In the genomic region with DNA sequence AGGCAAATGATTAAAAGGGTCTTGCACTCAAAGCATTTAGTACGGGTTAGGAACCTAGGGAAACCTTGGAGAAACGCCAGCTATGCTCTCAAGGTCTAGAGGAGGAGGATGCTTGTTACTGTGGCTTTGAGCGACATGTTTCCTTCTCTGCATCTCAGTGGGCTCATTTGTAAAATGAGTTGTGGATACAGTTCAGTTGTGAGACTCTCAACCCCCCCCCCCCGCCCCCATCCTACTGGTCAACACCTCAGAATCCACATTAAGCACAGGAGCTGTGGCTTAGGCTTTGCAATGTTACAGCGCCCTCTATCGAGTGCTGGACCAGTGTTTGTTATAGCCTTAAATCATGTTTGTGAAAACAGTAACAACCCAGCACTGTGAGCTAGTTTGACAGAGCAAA, we compare ENCODE assay signal across 9 mouse cellular contexts. TPM values are rescaled to one million over a fixed set of nuclear protein-coding genes. Genes with fewer than 3 reads are reported as not detected.
DNase-seq lines count a peak whose midpoint lies in the region; ATAC-seq and TF ChIP-seq lines count a peak whose summit lies in the region.
"Had no signal": no experiment of that assay in that cellular context is flagged by ENCODE, and none has a peak within 500 bp of the region (broad histone marks: within the 10 kb centered on the region; RNA-seq: fewer than 3 reads in every experiment).

No protein-coding gene starts in this region.

- H3K9me3 ChIP-seq in limb, embryonic 14.5 days (ENCODE audit: control insufficient read depth, low read length), result no peaks in the 10 kb centered on the region
- H3K9me3 ChIP-seq in midbrain, embryonic 16.5 days (replicated peaks; ENCODE audit: control insufficient read depth, low read length, poor library complexity, severe bottlenecking), result no peaks in the 10 kb centered on the region
- H3K9me3 ChIP-seq: embryonic facial prominence, embryonic 13.5 days had no signal

- no peak for ATAC-seq in limb, embryonic 14.5 days (ENCODE audit: low FRiP score, low read depth)
- ATAC-seq in midbrain, embryonic 16.5 days, result peak; percentile 68

- H3K27me3 ChIP-seq in limb, embryonic 14.5 days (ENCODE audit: control insufficient read depth, insufficient read depth, low read length), result no peaks in the 10 kb centered on the region
- H3K27me3 ChIP-seq in midbrain, embryonic 16.5 days (ENCODE audit: control insufficient read depth, insufficient read depth, low read depth, low read length), result no peaks in the 10 kb centered on the region
- H3K27me3 ChIP-seq: embryonic facial prominence, embryonic 13.5 days had no signal

- no peak for TF ChIP-seq POLR2A in limb, embryonic 14.5 days (IDR thresholded peaks at IDR 0.05; ENCODE audit: borderline replicate concordance, extremely low read depth, insufficient read depth, insufficient read length)

- H3K9ac ChIP-seq in limb, embryonic 14.5 days (ENCODE audit: low read depth, low read length, severe bottlenecking), result no peak overlapping the region
- no peak overlapping the region for H3K9ac ChIP-seq in midbrain, embryonic 16.5 days (ENCODE audit: low read depth, low read length)
- H3K9ac ChIP-seq: embryonic facial prominence, embryonic 13.5 days had no signal

- peak; percentile 83 for DNase-seq in 3T3-L1 (ENCODE audit: low read depth, low spot score)
- DNase-seq in adrenal gland, adult (ENCODE audit: inconsistent age in 2 of 2, low spot score in 1 of 2), result peak; percentile 62 to 84
- DNase-seq in embryo, embryonic 10 days (ENCODE audit: low spot score), result peak; percentile 84
- DNase-seq in gonadal fat pad, adult 2 months (ENCODE audit: low read depth), result peak; percentile 8
- DNase-seq in kidney, adult 9 months, result peak; percentile 88
- peak; percentile 68 for DNase-seq in limb, embryonic 14.5 days (ENCODE audit: low spot score)
- peak; percentile 68 to 84 for DNase-seq in spleen, postnatal 4 days (ENCODE audit: low spot score in 2 of 2)

- no peak overlapping the region for H3K4me2 ChIP-seq in limb, embryonic 14.5 days (replicated peaks; ENCODE audit: low read depth, low read length, severe bottlenecking)
- H3K4me2 ChIP-seq in midbrain, embryonic 16.5 days (ENCODE audit: low read length), result no peak overlapping the region
- H3K4me2 ChIP-seq: embryonic facial prominence, embryonic 13.5 days had no signal

- H3K4me1 ChIP-seq in limb, embryonic 14.5 days (ENCODE audit: control insufficient read depth, insufficient read depth, low read length), result no peaks in the 10 kb centered on the region
- H3K4me1 ChIP-seq in midbrain, embryonic 16.5 days (ENCODE audit: control insufficient read depth, insufficient read depth, low read length), result no peaks in the 10 kb centered on the region

- H3K36me3 ChIP-seq in limb, embryonic 14.5 days (ENCODE audit: control insufficient read depth, insufficient read depth, low read length), result no peaks in the 10 kb centered on the region
- H3K36me3 ChIP-seq in midbrain, embryonic 16.5 days (ENCODE audit: control insufficient read depth, insufficient read depth, low read length), result no peaks in the 10 kb centered on the region
- H3K36me3 ChIP-seq: embryonic facial prominence, embryonic 13.5 days had no signal

- H3K4me3 ChIP-seq in limb, embryonic 14.5 days (replicated peaks; ENCODE audit: low read length), result no peak overlapping the region
- no peak overlapping the region for H3K4me3 ChIP-seq in midbrain, embryonic 16.5 days (ENCODE audit: low read depth, low read length)
- H3K4me3 ChIP-seq: embryonic facial prominence, embryonic 13.5 days had no signal

- WGBS in limb, embryonic 14.5 days, result 8% methylated on average over 6 of the region's 6 CpGs
- WGBS in midbrain, embryonic 16.5 days, result 10% methylated on average over 6 of the region's 6 CpGs

- H3K27ac ChIP-seq in limb, embryonic 14.5 days (replicated peaks; ENCODE audit: low read depth, low read length), result no peak overlapping the region
- no peak overlapping the region for H3K27ac ChIP-seq in midbrain, embryonic 16.5 days (ENCODE audit: low read length)
- H3K27ac ChIP-seq: embryonic facial prominence, embryonic 13.5 days had no signal

RNA-seq across cellular contexts. Expression of a gene that starts 44.5 kb away (rescaled TPM):
- 11.8 and 17.0 TPM in 2 replicates for polyA plus RNA-seq in gonadal fat pad, adult 2 months (2012; rRNA removed)
- 3.9 and 4.0 TPM in 2 replicates for polyA plus RNA-seq in limb, embryonic 14.5 days (2012; rRNA removed)
- 2.7 and 3.2 TPM in 2 replicates for polyA plus RNA-seq in limb, embryonic 14.5 days (2014; fragmentation: Nextera tagmentation; extraction: Ambion mirVana)
- 5.4 and 5.9 TPM in 2 replicates for polyA plus RNA-seq in midbrain, embryonic 16.5 days (2015; fragmentation: Nextera tagmentation; extraction: Ambion mirVana)

RNA-seq across cellular contexts. Expression of a gene that starts 52.1 kb away (rescaled TPM):
- 6.8 and 8.1 TPM in 2 replicates for polyA plus RNA-seq in gonadal fat pad, adult 2 months (2012; rRNA removed)
- polyA plus RNA-seq in limb, embryonic 14.5 days (2012; rRNA removed), result 27.6 and 29.9 TPM in 2 replicates
- 42.0 and 43.0 TPM in 2 replicates for polyA plus RNA-seq in limb, embryonic 14.5 days (2014; fragmentation: Nextera tagmentation; extraction: Ambion mirVana)
- 19.5 and 21.4 TPM in 2 replicates for polyA plus RNA-seq in midbrain, embryonic 16.5 days (2015; fragmentation: Nextera tagmentation; extraction: Ambion mirVana)

Comparison
In these comparisons a context has a peak if more than half of its experiments do, and no peak if none do; other contexts are left out.
1. DNase-seq: peak in every context shown above with its lines; median percentile 88 in kidney, adult 9 months; 84 in embryo, embryonic 10 days; 83 in 3T3-L1; 76 in spleen, postnatal 4 days; 73 in adrenal gland, adult; 68 in limb, embryonic 14.5 days; 8 in gonadal fat pad, adult 2 months.